Mouse (Mus musculus) lung, embryonic 14.5 days (tissue): ENCODE results near the gene 1110017D15Rik. TPM values are rescaled to one million over a fixed set of nuclear protein-coding genes. Genes with fewer than 3 reads are reported as not detected.

Experiments used
- ATAC-seq: fragments of 200-750 bp; cut with Nextera tagmentation; 2 replicates; pipeline ENCODE4 v1.8.0; 2017; ENCODE audit warnings: mild to moderate bottlenecking, moderate TSS enrichment, moderate library complexity; ENCODE audit not compliant: insufficient read depth
- DNase-seq: peaks from one replicate; pipeline ENCODE4 v3.0.0-alpha.2; 2015
- H3K27ac ChIP-seq: fragments of 300-500 bp; sonication (generic); 2 replicates; pipeline ENCODE4 v1.5.1; 2014; ENCODE audit warnings: low read depth, mild to moderate bottlenecking, moderate library complexity
- H3K27me3 ChIP-seq: fragments of 300-500 bp; sonication (generic); 2 replicates; pipeline ENCODE4 v1.6.1; 2014; ENCODE audit warnings: low read length, control low read depth; ENCODE audit not compliant: insufficient read depth
- H3K36me3 ChIP-seq: fragments of 300-500 bp; sonication (generic); 2 replicates; pipeline ENCODE4 v1.6.1; 2014; ENCODE audit warnings: control low read depth; ENCODE audit not compliant: insufficient read depth
- H3K4me1 ChIP-seq: fragments of 300-500 bp; sonication (generic); 2 replicates; pipeline ENCODE4 v1.6.1; 2014; ENCODE audit warnings: antibody characterized with exemption, control low read depth; ENCODE audit not compliant: insufficient read depth
- H3K4me2 ChIP-seq: fragments of 300-500 bp; sonication (generic); 2 replicates; pipeline ENCODE4 v1.6.1; 2014; ENCODE audit warnings: mild to moderate bottlenecking
- H3K4me3 ChIP-seq: fragments of 300-500 bp; sonication (generic); 2 replicates; pipeline ENCODE4 v1.5.1; 2014; ENCODE audit warnings: low read depth, low read length
- H3K9ac ChIP-seq: fragments of 300-500 bp; sonication (generic); 2 replicates; pipeline ENCODE4 v1.6.1; 2014
- H3K9me3 ChIP-seq: fragments of 300-500 bp; sonication (generic); 2 replicates; pipeline ENCODE4 v1.6.1; 2016; ENCODE audit warnings: low read depth, low read length, control low read depth
- CTCF ChIP-seq: IDR thresholded peaks from 2 replicates; pipeline ENCODE4 v1.5.1; 2016; ENCODE audit warnings: antibody characterized with exemption, low read depth
- WGBS: fragments of 180-500 bp; shearing (Covaris S2); extraction: QIAGEN DNeasy Blood & Tissue Kit; methylation state at CpG from one replicate; pipeline ENCODE4 v1.1.7; 2014; 5-methylcytosine and 5-hydroxymethylcytosine counted together
- polyA plus RNA-seq: library from polyadenylated mRNA; unstranded; fragments of >200 nt; fragmentation: Nextera tagmentation; extraction: Ambion mirVana; gene quantifications from 2 replicates; pipeline ENCODE4 v1.2.1, GENCODE M21; 2014

1110017D15Rik gene
- polyA plus RNA-seq, 1 experiment from 2014 or later, result 0.46 TPM

GRCm38 (mm10) chr4:41552529-41552928, 35.4 kb upstream of the 1110017D15Rik start:
- H3K9me3 ChIP-seq, result no peaks in the 10 kb centered on the region
- H3K9ac ChIP-seq, result no peak overlapping the region
- no peaks in the 10 kb centered on the region for H3K36me3 ChIP-seq
- H3K4me1 ChIP-seq, result 0 out of 2 replicates have a peak, but pooled peaks cover 4% of the 10 kb centered on the region
- no peaks in the 10 kb centered on the region for H3K27me3 ChIP-seq
- no peak overlapping the region for H3K4me2 ChIP-seq
- peak; percentile 31; the same call in 1 of the 2 replicates for ATAC-seq
- WGBS, result 25% methylated on average over 6 of the region's 6 CpGs
- no peak overlapping the region for H3K4me3 ChIP-seq
- DNase-seq, result peak; percentile 87
- H3K27ac ChIP-seq, result no peak overlapping the region
- TF ChIP-seq CTCF, result peak; percentile 79

GRCm38 (mm10) chr4:41547086-41547485, 30.0 kb upstream of the 1110017D15Rik start:
- ATAC-seq, result no peak
- WGBS, result 79% methylated on average over 1 of the region's 1 CpGs
- Histone ChIP-seq H3K36me3 (no peaks in the 10 kb centered on the region), H3K4me2 (no peak overlapping the region), H3K27me3 (no peaks in the 10 kb centered on the region), H3K9me3 (no peaks in the 10 kb centered on the region), H3K4me1 (no peaks in the 10 kb centered on the region), H3K9ac (no peak overlapping the region), H3K4me3 (no peak overlapping the region), H3K27ac (no peak overlapping the region)
- DNase-seq, result no peak
- TF ChIP-seq CTCF, result no peak

DNA sequence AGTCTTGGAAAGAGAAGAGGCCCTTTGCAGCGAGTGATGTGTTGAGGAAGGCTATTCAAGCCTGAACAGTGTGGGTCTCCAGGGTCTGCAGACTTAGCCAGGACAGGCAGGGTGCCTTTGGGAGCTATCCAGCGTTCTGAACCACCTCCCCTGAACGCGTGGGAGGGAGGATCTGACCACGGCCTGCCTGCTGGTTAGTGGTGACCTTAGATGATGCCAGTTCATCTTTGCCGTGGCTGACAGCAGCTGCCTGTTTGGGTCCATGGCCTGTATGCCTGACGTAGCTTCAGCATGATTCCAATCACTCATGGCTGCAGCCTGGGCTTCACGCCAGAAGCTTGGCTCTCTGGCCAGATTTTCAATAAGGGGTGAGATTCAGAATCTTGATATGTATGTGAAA, 28.9 kb upstream of the 1110017D15Rik start:
- Histone ChIP-seq H3K9me3 (no peaks in the 10 kb centered on the region), H3K36me3 (no peaks in the 10 kb centered on the region), H3K4me2 (no peak overlapping the region), H3K9ac (no peak overlapping the region), H3K4me3 (no peak overlapping the region), H3K27ac (no peak overlapping the region), H3K27me3 (no peaks in the 10 kb centered on the region), H3K4me1 (no peaks in the 10 kb centered on the region)
- DNase-seq, result peak; percentile 83
- ATAC-seq, result no peak; the same call in 1 of the 2 replicates
- WGBS, result 11% methylated on average over 8 of the region's 8 CpGs
- TF ChIP-seq CTCF, result no peak

- no peaks in the 10 kb centered on the region for H3K4me1 ChIP-seq
- no peak overlapping the region for H3K4me3 ChIP-seq
- H3K27me3 ChIP-seq, result no peaks in the 10 kb centered on the region
- no peaks in the 10 kb centered on the region for H3K36me3 ChIP-seq
- 68% methylated on average over 8 of the region's 8 CpGs for WGBS
- no peak for TF ChIP-seq CTCF
- no peak overlapping the region for H3K27ac ChIP-seq
- H3K4me2 ChIP-seq, result no peak overlapping the region
- H3K9ac ChIP-seq, result no peak overlapping the region
- no peaks in the 10 kb centered on the region for H3K9me3 ChIP-seq
- DNase-seq (no peak), ATAC-seq (no peak)
Measured at GRCm38 (mm10) chr4:41542136-41542535, 25.0 kb upstream of the 1110017D15Rik start.

- Histone ChIP-seq H3K27ac (no peak overlapping the region), H3K4me2 (no peak overlapping the region), H3K9ac (no peak overlapping the region), H3K36me3 (no peaks in the 10 kb centered on the region), H3K9me3 (no peaks in the 10 kb centered on the region), H3K27me3 (no peaks in the 10 kb centered on the region), H3K4me3 (no peak overlapping the region), H3K4me1 (no peaks in the 10 kb centered on the region)
- DNase-seq (no peak), ATAC-seq (no peak)
- WGBS, result 66% methylated on average over 5 of the region's 5 CpGs
- TF ChIP-seq CTCF, result no peak
Measured at GRCm38 (mm10) chr4:41534866-41535265, 17.7 kb upstream of the 1110017D15Rik start.

DNA sequence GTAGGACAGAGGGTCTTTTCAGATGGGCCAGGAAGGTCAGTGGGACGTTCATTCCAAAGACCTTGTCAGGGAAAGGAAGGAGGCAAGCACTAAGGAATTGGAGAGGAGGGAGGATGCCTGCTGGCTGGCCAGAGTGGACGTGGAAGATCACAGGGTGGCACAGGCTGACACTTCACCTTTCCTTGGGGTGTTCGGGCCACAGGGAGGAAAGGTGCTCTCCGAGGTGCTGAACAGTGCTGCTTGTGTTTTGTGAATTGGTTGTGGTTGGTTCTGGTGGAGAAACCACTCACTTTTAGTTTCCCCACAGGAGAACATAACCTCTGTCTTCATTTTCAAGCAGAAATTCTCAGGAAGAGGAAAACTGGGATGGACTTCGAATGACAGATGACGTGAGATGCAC, 15.3 kb upstream of the 1110017D15Rik start:
- WGBS, result 19% methylated on average over 6 of the region's 6 CpGs
- no peaks in the 10 kb centered on the region for H3K9me3 ChIP-seq
- no peaks in the 10 kb centered on the region for H3K36me3 ChIP-seq
- H3K9ac ChIP-seq, result no peak overlapping the region
- no peak overlapping the region for H3K4me3 ChIP-seq
- no peaks in the 10 kb centered on the region for H3K27me3 ChIP-seq
- peaks cover 4% of the 10 kb centered on the region; the same call in 1 of the 2 replicates for H3K4me1 ChIP-seq
- no peak for TF ChIP-seq CTCF
- ATAC-seq, result no peak
- H3K27ac ChIP-seq, result no peak overlapping the region
- H3K4me2 ChIP-seq, result no peak overlapping the region
- DNase-seq, result peak; percentile 79

DNA sequence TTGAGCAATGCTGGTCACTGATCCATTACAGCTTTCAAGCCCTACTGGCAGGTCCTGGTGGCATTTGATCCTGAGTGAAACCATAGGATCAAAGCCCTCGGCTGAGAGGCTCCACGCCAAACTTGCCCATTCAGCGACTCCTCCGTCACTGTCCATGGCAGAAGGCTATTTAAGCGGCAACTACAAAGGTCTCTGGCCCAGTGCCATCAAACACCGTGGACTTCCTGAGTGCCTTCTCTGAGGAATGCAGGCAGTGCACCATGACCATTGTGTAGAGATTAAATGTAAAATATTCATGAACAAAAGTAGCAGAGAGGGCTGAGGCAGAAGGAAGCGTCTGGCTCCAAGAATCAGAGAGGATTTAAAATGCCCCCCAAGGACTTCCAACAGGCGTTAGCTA, 10.9 kb upstream of the 1110017D15Rik start:
- DNase-seq, result peak; percentile 70
- no peaks in the 10 kb centered on the region for H3K36me3 ChIP-seq
- no peak overlapping the region for H3K27ac ChIP-seq
- H3K4me1 ChIP-seq, result peaks cover 4% of the 10 kb centered on the region; the same call in 1 of the 2 replicates
- ATAC-seq, result no peak
- 0 out of 2 replicates have a peak, but pooled peaks cover 4% of the 10 kb centered on the region for H3K27me3 ChIP-seq
- WGBS, result 21% methylated on average over 8 of the region's 8 CpGs
- no peaks in the 10 kb centered on the region for H3K9me3 ChIP-seq
- H3K4me2 ChIP-seq, result no peak overlapping the region
- H3K4me3 ChIP-seq, result no peak overlapping the region
- no peak for TF ChIP-seq CTCF
- no peak overlapping the region for H3K9ac ChIP-seq

DNA sequence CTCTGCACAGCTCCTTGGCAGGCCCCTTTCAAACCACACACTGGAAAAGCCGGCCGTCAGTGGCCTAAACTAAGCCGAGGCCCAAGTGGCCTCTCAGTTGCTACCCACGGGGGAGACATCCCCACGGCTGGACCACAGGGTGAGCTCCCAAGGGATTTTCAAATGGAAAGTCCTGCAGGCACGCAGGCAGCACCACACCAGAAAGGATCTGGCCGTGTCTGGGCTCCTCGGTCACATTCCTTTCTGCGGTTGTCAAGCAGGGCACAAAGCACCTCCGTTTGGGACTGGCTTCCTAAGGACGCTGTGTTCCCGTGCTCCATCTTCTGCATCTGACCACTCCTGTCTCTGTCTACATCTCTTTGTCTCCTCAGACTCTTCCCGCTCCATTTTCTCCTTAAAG, 9.9 kb upstream of the 1110017D15Rik start:
- H3K9me3 ChIP-seq, result no peaks in the 10 kb centered on the region
- H3K27ac ChIP-seq, result no peak overlapping the region
- peaks cover 4% of the 10 kb centered on the region; the same call in 1 of the 2 replicates for H3K4me1 ChIP-seq
- ATAC-seq, result no peak
- DNase-seq, result no peak
- no peak for TF ChIP-seq CTCF
- no peak overlapping the region for H3K4me2 ChIP-seq
- H3K4me3 ChIP-seq, result no peak overlapping the region
- 0 out of 2 replicates have a peak, but pooled peaks cover 4% of the 10 kb centered on the region for H3K27me3 ChIP-seq
- H3K9ac ChIP-seq, result no peak overlapping the region
- WGBS, result 44% methylated on average over 13 of the region's 13 CpGs
- no peaks in the 10 kb centered on the region for H3K36me3 ChIP-seq
